Mouse (Mus musculus) thymus, adult 2 months (tissue): Measurements from ENCODE around the gene Ttyh1.

ENCODE experiments used
- CTCF ChIP-seq: fragments of 200-500 bp; IDR thresholded peaks from 2 replicates; pipeline ENCODE4 v1.5.1; 2012; ENCODE audit warnings: mild to moderate bottlenecking, control low read depth, low read length, moderate library complexity, borderline replicate concordance; ENCODE audit not compliant: control insufficient read depth, poor library complexity, insufficient read depth; ENCODE audit errors: extremely low read depth
- POLR2A ChIP-seq: fragments of 200-500 bp; IDR thresholded peaks from 2 replicates; pipeline ENCODE4 v1.6.1; 2012; ENCODE audit warnings: mild to moderate bottlenecking, low read length, control low read depth, moderate library complexity; ENCODE audit not compliant: control insufficient read depth, poor library complexity, insufficient read depth; ENCODE audit errors: extremely low read depth

DNA sequence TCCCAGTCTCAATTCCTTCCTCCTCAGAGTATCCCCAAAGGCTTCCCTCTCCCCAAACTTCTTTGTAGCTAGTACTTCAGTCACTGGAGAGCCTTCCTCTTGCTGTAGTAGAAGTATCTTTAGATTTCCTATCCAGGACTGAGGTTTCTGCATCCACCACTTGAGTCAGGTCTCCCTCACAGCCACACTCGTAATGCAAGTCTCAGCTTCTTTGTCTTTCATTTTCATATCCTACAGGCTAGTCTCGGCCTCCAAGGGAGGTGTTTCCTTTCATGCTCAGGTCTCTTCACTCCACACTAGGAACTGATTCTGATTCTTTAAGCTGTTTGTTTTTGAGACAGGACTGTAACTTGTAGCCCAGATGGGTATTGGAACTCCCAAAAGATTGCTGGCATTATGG, 19.0 kb downstream of the Ttyh1 start:
- TF ChIP-seq CTCF (no peak), POLR2A (no peak)
